In genomic region chr16:87916209-87917156, GRCm38 (mm10) we compare ENCODE assay signal across 9 mouse cellular contexts.
A peak's percentile ranks its signal among the peaks of the same experiment; 100 is the strongest.
DNase-seq lines count a peak whose midpoint lies in the region; ATAC-seq lines count a peak whose summit lies in the region.
"Had no signal": no experiment of that assay in that cellular context is flagged by ENCODE, and none has a peak within 500 bp of the region (broad histone marks: within the 10 kb centered on the region; RNA-seq: fewer than 3 reads in every experiment).

No protein-coding gene starts in this region.

- H3K4me2 ChIP-seq in midbrain, embryonic 11.5 days = no peak overlapping the region

- no peaks in the 10 kb centered on the region for H3K36me3 ChIP-seq in hindbrain, embryonic 10.5 days
- H3K36me3 ChIP-seq in midbrain, embryonic 11.5 days (ENCODE audit: control insufficient read depth, insufficient read depth, low read length) = no peaks in the 10 kb centered on the region

- H3K27me3 ChIP-seq in hindbrain, embryonic 10.5 days (ENCODE audit: insufficient read depth, poor library complexity, severe bottlenecking) = no peaks in the 10 kb centered on the region
- H3K27me3 ChIP-seq in midbrain, embryonic 11.5 days (ENCODE audit: control insufficient read depth, insufficient read depth, low read length) = no peaks in the 10 kb centered on the region

- WGBS in hindbrain, embryonic 10.5 days = 48% methylated on average over 6 of the region's 6 CpGs
- 46% methylated on average over 6 of the region's 6 CpGs for WGBS in midbrain, embryonic 11.5 days

- H3K9ac ChIP-seq in midbrain, embryonic 11.5 days (ENCODE audit: low read length) = no peak overlapping the region
- H3K9ac ChIP-seq: liver, postnatal 0 days had no signal

- no peak overlapping the region for H3K4me3 ChIP-seq in hindbrain, embryonic 10.5 days
- H3K4me3 ChIP-seq in midbrain, embryonic 11.5 days (ENCODE audit: low read depth, low read length) = no peak overlapping the region

- H3K4me1 ChIP-seq in hindbrain, embryonic 10.5 days (replicated peaks) = peaks cover 23% of the 10 kb centered on the region
- peaks cover 9% of the 10 kb centered on the region for H3K4me1 ChIP-seq in midbrain, embryonic 11.5 days (ENCODE audit: control insufficient read depth, insufficient read depth, low read length)

- H3K9me3 ChIP-seq in hindbrain, embryonic 10.5 days = no peaks in the 10 kb centered on the region
- H3K9me3 ChIP-seq in midbrain, embryonic 11.5 days (ENCODE audit: control insufficient read depth, low read length) = no peaks in the 10 kb centered on the region

- no peak for DNase-seq in cerebellum, postnatal 36 days
- peak; percentile 19 for DNase-seq in embryo, embryonic 9.5 days (ENCODE audit: extremely low spot score)
- peak; percentile 15 for DNase-seq in hindbrain, embryonic 10.5 days (ENCODE audit: low spot score)
- peak; percentile 84 for DNase-seq in midbrain, embryonic 11.5 days (ENCODE audit: low spot score, missing footprints)
- DNase-seq in Muller cell, postnatal 12 days (ENCODE audit: inconsistent ontology term) = no peak
- DNase-seq in lung, postnatal 10 days = no peak
- DNase-seq in layer of hippocampus, adult 18-20 months (ENCODE audit: low spot score in 2 of 2) = no peak
- DNase-seq: liver, postnatal 0 days had no signal

- peak overlapping the region; percentile 76 for H3K27ac ChIP-seq in hindbrain, embryonic 10.5 days
- peak overlapping the region; percentile 26 for H3K27ac ChIP-seq in midbrain, embryonic 11.5 days (ENCODE audit: low read depth, low read length)

- ATAC-seq in cerebellum, adult (ENCODE audit: insufficient number of reproducible peaks, low FRiP score, low TSS enrichment) = peak; percentile 49; the same call in 1 of the 2 replicates
- ATAC-seq in midbrain, embryonic 11.5 days (ENCODE audit: low FRiP score) = peak; percentile 61
- ATAC-seq: liver, postnatal 0 days had no signal

Comparison
In these comparisons a context has a peak if more than half of its experiments do, and no peak if none do; other contexts are left out.
1. DNase-seq: peak in embryo, embryonic 9.5 days (single experiment), hindbrain, embryonic 10.5 days (single experiment) and midbrain, embryonic 11.5 days (single experiment); none in cerebellum, postnatal 36 days (0 of 2), Muller cell, postnatal 12 days (single experiment), lung, postnatal 10 days (single experiment) and layer of hippocampus, adult 18-20 months (0 of 2).